ENCODE assay signal across 8 mouse cellular contexts in the genomic region with DNA sequence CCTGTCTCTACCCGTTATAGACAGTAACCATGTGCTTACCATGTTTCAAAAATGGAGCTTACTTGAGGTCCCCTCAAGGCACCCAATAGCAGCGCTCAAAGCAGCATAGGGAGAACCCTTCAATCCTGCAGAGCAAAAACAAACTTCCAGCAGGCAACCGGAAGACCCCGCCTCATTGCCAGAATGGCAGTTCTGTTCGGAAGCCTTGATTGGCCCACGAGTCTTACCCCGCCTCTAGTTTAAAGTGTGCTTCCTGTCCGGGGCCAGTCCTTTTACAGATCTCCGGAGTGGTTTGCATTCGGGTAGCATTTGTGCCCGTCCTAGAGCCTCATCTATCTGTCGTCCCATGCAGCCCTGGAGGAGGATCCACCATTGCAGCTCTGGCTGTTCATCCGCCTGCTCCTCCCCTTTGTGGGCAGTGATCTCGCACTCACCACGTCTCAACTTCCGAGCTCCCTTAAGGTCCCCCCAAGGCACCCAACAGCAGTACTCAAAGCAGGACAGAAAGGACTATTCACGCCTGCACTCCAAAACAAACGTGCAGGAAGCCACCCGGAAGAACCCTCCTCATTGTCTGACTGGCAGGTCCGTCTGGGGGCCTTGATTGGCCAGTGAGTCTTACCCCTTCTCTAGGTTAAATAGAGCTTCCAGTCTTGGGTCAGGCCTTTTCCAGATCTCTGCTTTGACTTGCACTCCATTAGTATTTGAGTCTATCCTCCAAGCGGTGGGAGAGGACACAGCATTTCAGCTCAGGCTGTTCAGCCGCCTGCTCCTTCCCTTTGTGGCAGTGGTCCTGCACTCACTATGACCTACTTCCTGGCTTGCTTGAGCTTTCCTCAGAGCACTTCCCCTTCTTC. TPM values are rescaled to one million over a fixed set of nuclear protein-coding genes. Genes with fewer than 3 reads are reported as not detected.
DNase-seq lines count a peak whose midpoint lies in the region; ATAC-seq and TF ChIP-seq lines count a peak whose summit lies in the region.
"Not testable (repeated sequence)": the region's sequence is repeated elsewhere in the genome, so short reads cannot be mapped to it uniquely, and the experiment has no call there.

No protein-coding gene starts in this region.

- peak overlapping the region; percentile 51 for H3K4me2 ChIP-seq in kidney, embryonic 14.5 days (replicated peaks; ENCODE audit: low read depth, low read length)
- peak overlapping the region; percentile 52 for H3K4me2 ChIP-seq in limb, embryonic 14.5 days (replicated peaks; ENCODE audit: low read depth, low read length, severe bottlenecking)
- peak overlapping the region; percentile 66 for H3K4me2 ChIP-seq in midbrain, embryonic 16.5 days (ENCODE audit: low read length)

- not testable (repeated sequence) for TF ChIP-seq POLR2A in bone marrow macrophage, adult 2 months (IDR thresholded peaks at IDR 0.05; ENCODE audit: borderline replicate concordance, low read depth, low read length); spleen, adult 2 months (IDR thresholded peaks at IDR 0.05; ENCODE audit: low read depth, low read length)
- peak; percentile 63 for TF ChIP-seq POLR2A in embryonic fibroblast, embryonic 13.5 days (IDR thresholded peaks at IDR 0.05; ENCODE audit: low read depth, low read length)
- TF ChIP-seq POLR2A in limb, embryonic 14.5 days (IDR thresholded peaks at IDR 0.05; ENCODE audit: borderline replicate concordance, extremely low read depth, insufficient read depth, insufficient read length): peak; percentile 26; the same call in 1 of the 2 replicates

- not testable (repeated sequence) for H3K27me3 ChIP-seq in kidney, embryonic 14.5 days (ENCODE audit: control insufficient read depth, insufficient read depth, low read length); limb, embryonic 14.5 days (ENCODE audit: control insufficient read depth, insufficient read depth, low read length); midbrain, embryonic 16.5 days (ENCODE audit: control insufficient read depth, insufficient read depth, low read depth, low read length); spleen, adult 2 months (ENCODE audit: control insufficient read depth, insufficient read depth, low read length)

- peak; percentile 69 to 71 for DNase-seq in B cell, adult 2 months
- peak; percentile 84 for DNase-seq in heart, adult 9 months (ENCODE audit: low spot score in 2 of 2)
- peak; percentile 90 for DNase-seq in limb, embryonic 14.5 days (ENCODE audit: low spot score)
- peak; percentile 50 to 74 for DNase-seq in spleen, adult 2 months (ENCODE audit: low read depth in 1 of 2, low spot score in 2 of 2)

- peak overlapping the region; percentile 65 for H3K4me3 ChIP-seq in bone marrow macrophage, adult 2 months (ENCODE audit: insufficient read depth, low read length)
- peak overlapping the region; percentile 86 for H3K4me3 ChIP-seq in embryonic fibroblast, embryonic 13.5 days (ENCODE audit: insufficient read depth, low read length)
- H3K4me3 ChIP-seq in kidney, embryonic 14.5 days (ENCODE audit: low read length): peak overlapping the region; percentile 42
- H3K4me3 ChIP-seq in limb, embryonic 14.5 days (replicated peaks; ENCODE audit: low read length): peak overlapping the region; percentile 50
- peak overlapping the region; percentile 49 for H3K4me3 ChIP-seq in midbrain, embryonic 16.5 days (ENCODE audit: low read depth, low read length)
- H3K4me3 ChIP-seq in spleen, adult 2 months (ENCODE audit: extremely low read depth, insufficient read depth, insufficient read length): peak overlapping the region; percentile 58

- peak; percentile 99 for ATAC-seq in kidney, embryonic 14.5 days (ENCODE audit: low FRiP score, low TSS enrichment)
- peak; percentile 98 for ATAC-seq in limb, embryonic 14.5 days (ENCODE audit: low FRiP score, low read depth)
- ATAC-seq in midbrain, embryonic 16.5 days: peak; percentile 99

- H3K36me3 ChIP-seq in kidney, embryonic 14.5 days (ENCODE audit: control insufficient read depth, insufficient read depth, low read length); limb, embryonic 14.5 days (ENCODE audit: control insufficient read depth, insufficient read depth, low read length); midbrain, embryonic 16.5 days (ENCODE audit: control insufficient read depth, insufficient read depth, low read length); spleen, adult 2 months (ENCODE audit: control insufficient read depth, insufficient read depth, low read length): not testable (repeated sequence)

- H3K9ac ChIP-seq in kidney, embryonic 14.5 days (ENCODE audit: low read depth, low read length): peak overlapping the region; percentile 35; the same call in 1 of the 2 replicates
- H3K9ac ChIP-seq in limb, embryonic 14.5 days (ENCODE audit: low read depth, low read length, severe bottlenecking): peak overlapping the region; percentile 59
- H3K9ac ChIP-seq in midbrain, embryonic 16.5 days (ENCODE audit: low read depth, low read length): peak overlapping the region; percentile 63

- H3K4me1 ChIP-seq in bone marrow macrophage, adult 2 months (ENCODE audit: control insufficient read depth, insufficient read depth, low read length); embryonic fibroblast, embryonic 13.5 days (ENCODE audit: control insufficient read depth, insufficient read depth, low read length); kidney, embryonic 14.5 days (ENCODE audit: control insufficient read depth, insufficient read depth, low read length); limb, embryonic 14.5 days (ENCODE audit: control insufficient read depth, insufficient read depth, low read length); midbrain, embryonic 16.5 days (ENCODE audit: control insufficient read depth, insufficient read depth, low read length); spleen, adult 2 months (ENCODE audit: control insufficient read depth, insufficient read depth, insufficient read length): not testable (repeated sequence)

- TF ChIP-seq CTCF in bone marrow macrophage, adult 2 months (IDR thresholded peaks at IDR 0.05; ENCODE audit: low read depth, low read length); embryonic fibroblast, embryonic 13.5 days (IDR thresholded peaks at IDR 0.05; ENCODE audit: borderline replicate concordance, insufficient read depth, low read length); spleen, adult 2 months (IDR thresholded peaks at IDR 0.05; ENCODE audit: extremely low read depth, insufficient read depth, insufficient read length, insufficient replicate concordance): not testable (repeated sequence)

- H3K9me3 ChIP-seq in kidney, embryonic 14.5 days (ENCODE audit: control insufficient read depth, low read length); limb, embryonic 14.5 days (ENCODE audit: control insufficient read depth, low read length); midbrain, embryonic 16.5 days (replicated peaks; ENCODE audit: control insufficient read depth, low read length, poor library complexity, severe bottlenecking): not testable (repeated sequence)

- 18% methylated on average over 22 of the region's 22 CpGs for WGBS in kidney, embryonic 14.5 days
- 13% methylated on average over 22 of the region's 22 CpGs for WGBS in limb, embryonic 14.5 days
- WGBS in midbrain, embryonic 16.5 days: 17% methylated on average over 22 of the region's 22 CpGs
- WGBS in spleen, adult 2 months: 13% methylated on average over 22 of the region's 22 CpGs

- peak overlapping the region; percentile 74 for H3K27ac ChIP-seq in bone marrow macrophage, adult 2 months (ENCODE audit: insufficient read depth, low read depth, low read length)
- peak overlapping the region; percentile 80 for H3K27ac ChIP-seq in embryonic fibroblast, embryonic 13.5 days (ENCODE audit: insufficient read depth, low read length)
- peak overlapping the region; percentile 75 for H3K27ac ChIP-seq in kidney, embryonic 14.5 days (ENCODE audit: low read depth, low read length)
- peak overlapping the region; percentile 83 for H3K27ac ChIP-seq in limb, embryonic 14.5 days (replicated peaks; ENCODE audit: low read depth, low read length)
- H3K27ac ChIP-seq in midbrain, embryonic 16.5 days (ENCODE audit: low read length): peak overlapping the region; percentile 82
- H3K27ac ChIP-seq in spleen, adult 2 months (ENCODE audit: insufficient read depth, low read length): peak overlapping the region; percentile 85

RNA-seq across cellular contexts. Expression of a gene that starts 22.0 kb away (rescaled TPM):
- 50.4 and 68.5 TPM in 2 replicates for polyA plus RNA-seq in bone marrow macrophage, adult 2 months (2012; ENCODE audit: insufficient read depth, insufficient read length, missing spikeins)
- polyA plus RNA-seq in embryonic fibroblast, embryonic 13.5 days (2011; ENCODE audit: insufficient read length, low read depth, missing spikeins): 61.2 and 102 TPM in 2 replicates
- polyA plus RNA-seq in kidney, embryonic 14.5 days (2014; fragmentation: Nextera tagmentation; extraction: Ambion mirVana): 10.6 and 16.8 TPM in 2 replicates
- polyA plus RNA-seq in limb, embryonic 14.5 days (2012; rRNA removed): 4.6 and 5.8 TPM in 2 replicates
- polyA plus RNA-seq in limb, embryonic 14.5 days (2014; fragmentation: Nextera tagmentation; extraction: Ambion mirVana): 8.9 and 10.0 TPM in 2 replicates
- polyA plus RNA-seq in midbrain, embryonic 16.5 days (2015; fragmentation: Nextera tagmentation; extraction: Ambion mirVana): 5.3 and 6.7 TPM in 2 replicates
- 8.5 TPM in 2 replicates for polyA plus RNA-seq in spleen, adult 2 months (2012; rRNA removed)

Comparison
In these comparisons a context has a peak if more than half of its experiments do, and no peak if none do; other contexts are left out.
1. Peak in every context shown above with its lines: DNase-seq, ATAC-seq, H3K4me3 ChIP-seq and H3K27ac ChIP-seq.